8 mouse cellular contexts compared by ENCODE assay signal in genomic region chr4:62780409-62780808, GRCm38 (mm10).
DNase-seq lines count a peak whose midpoint lies in the region; ATAC-seq and TF ChIP-seq lines count a peak whose summit lies in the region.

No protein-coding gene starts in this region.

- no peaks in the 10 kb centered on the region for H3K9me3 ChIP-seq in heart, embryonic 13.5 days
- H3K9me3 ChIP-seq in kidney, postnatal 0 days (replicated peaks; ENCODE audit: low read length), result no peaks in the 10 kb centered on the region

- no peak overlapping the region for H3ac ChIP-seq in C2C12 (ENCODE audit: control insufficient read depth, insufficient read length, low read depth)
- H3ac ChIP-seq in myocyte (ENCODE audit: control insufficient read depth, insufficient read length), result no peak overlapping the region

- DNase-seq in brain, adult 2 months (ENCODE audit: low read depth, low spot score), result peak; percentile 95
- DNase-seq in kidney, postnatal 0 days (ENCODE audit: low spot score), result peak; percentile 95
- DNase-seq in liver, adult 2 months (ENCODE audit: extremely low read depth, low read depth, low spot score), result peak; percentile 65
- DNase-seq in spleen, postnatal 4 days (ENCODE audit: low spot score in 2 of 2), result peak; percentile 79 to 92

- no peaks in the 10 kb centered on the region for H3K79me2 ChIP-seq in C2C12 (ENCODE audit: control insufficient read depth, insufficient read depth)
- H3K79me2 ChIP-seq in liver, adult 2 months (ENCODE audit: control insufficient read depth, insufficient read depth, low read length), result no peaks in the 10 kb centered on the region
- H3K79me2 ChIP-seq in myocyte (ENCODE audit: control insufficient read depth, insufficient read depth), result no peaks in the 10 kb centered on the region

- H3K4me1 ChIP-seq in embryonic fibroblast, embryonic 13.5 days (ENCODE audit: control insufficient read depth, insufficient read depth, low read length), result no peaks in the 10 kb centered on the region
- H3K4me1 ChIP-seq in heart, embryonic 13.5 days, result peaks cover 3% of the 10 kb centered on the region; the same call in 1 of the 2 replicates
- H3K4me1 ChIP-seq in kidney, postnatal 0 days (replicated peaks; ENCODE audit: insufficient read depth, low read length), result no peaks in the 10 kb centered on the region
- H3K4me1 ChIP-seq in liver, adult 2 months (ENCODE audit: control insufficient read depth, insufficient read depth, low read length), result peaks cover 24% of the 10 kb centered on the region

- ATAC-seq in heart, embryonic 13.5 days (ENCODE audit: extremely low read depth, insufficient number of reproducible peaks, low FRiP score, low TSS enrichment), result no peak
- peak; percentile 60 for ATAC-seq in kidney, postnatal 0 days (replicated peaks; ENCODE audit: low FRiP score, low read depth)

- H3K4me3 ChIP-seq in C2C12 (ENCODE audit: insufficient read depth, poor library complexity, severe bottlenecking) (no peak overlapping the region), myocyte (no peak overlapping the region)
- peak overlapping the region; percentile 30 for H3K4me3 ChIP-seq in embryonic fibroblast, embryonic 13.5 days (ENCODE audit: insufficient read depth, low read length)
- peak overlapping the region; percentile 53 for H3K4me3 ChIP-seq in heart, embryonic 13.5 days
- H3K4me3 ChIP-seq in kidney, postnatal 0 days (replicated peaks; ENCODE audit: low read depth, low read length), result peak overlapping the region; percentile 29
- peak overlapping the region; percentile 24; the same call in 1 of the 2 replicates for H3K4me3 ChIP-seq in liver, adult 2 months (ENCODE audit: insufficient read depth, low read depth, low read length)

- peak overlapping the region; percentile 63; the same call in 1 of the 2 replicates for H3K9ac ChIP-seq in heart, embryonic 13.5 days
- no peak overlapping the region for H3K9ac ChIP-seq in kidney, postnatal 0 days (ENCODE audit: low read depth, low read length)
- 0 out of 2 replicates have a peak overlapping the region, but pooled peaks have one; percentile 6 for H3K9ac ChIP-seq in liver, adult 2 months (ENCODE audit: low read depth, low read length)

- peaks cover 43% of the 10 kb centered on the region for H3K27me3 ChIP-seq in C2C12 (ENCODE audit: control insufficient read depth, insufficient read depth, insufficient read length)
- peaks cover 46% of the 10 kb centered on the region for H3K27me3 ChIP-seq in heart, embryonic 13.5 days (replicated peaks)
- H3K27me3 ChIP-seq in kidney, postnatal 0 days (ENCODE audit: insufficient read depth, low read length), result no peaks in the 10 kb centered on the region
- no peaks in the 10 kb centered on the region for H3K27me3 ChIP-seq in liver, adult 2 months (ENCODE audit: control insufficient read depth, insufficient read depth, low read length)
- H3K27me3 ChIP-seq in myocyte (ENCODE audit: control insufficient read depth, insufficient read depth, insufficient read length), result peaks cover 32% of the 10 kb centered on the region

- peak overlapping the region; percentile 77 for H3K4me2 ChIP-seq in heart, embryonic 13.5 days
- H3K4me2 ChIP-seq in kidney, postnatal 0 days (ENCODE audit: low read length), result peak overlapping the region; percentile 65
- H3K4me2 ChIP-seq in myocyte (ENCODE audit: low read depth), result peak overlapping the region; percentile 52

- no peaks in the 10 kb centered on the region for H3K79me3 ChIP-seq in C2C12 (ENCODE audit: low read depth)

- no peak overlapping the region for H3K27ac ChIP-seq in embryonic fibroblast, embryonic 13.5 days (ENCODE audit: insufficient read depth, low read length)
- no peak overlapping the region for H3K27ac ChIP-seq in heart, embryonic 13.5 days (replicated peaks)
- H3K27ac ChIP-seq in kidney, postnatal 0 days, result no peak overlapping the region
- no peak overlapping the region for H3K27ac ChIP-seq in liver, adult 2 months (replicated peaks; ENCODE audit: insufficient read depth, low read depth, low read length)

- TF ChIP-seq POLR2A in embryonic fibroblast, embryonic 13.5 days (IDR thresholded peaks at IDR 0.05; ENCODE audit: low read depth, low read length), result no peak
- TF ChIP-seq POLR2A in liver, adult 2 months (IDR thresholded peaks at IDR 0.05; ENCODE audit: extremely low read depth, insufficient read depth, low read length), result no peak
- no peak for TF ChIP-seq POLR2A in myocyte (IDR thresholded peaks at IDR 0.05; ENCODE audit: insufficient read length, low read depth)

- H3K36me3 ChIP-seq in C2C12 (ENCODE audit: control insufficient read depth, insufficient read depth) (no peaks in the 10 kb centered on the region), myocyte (ENCODE audit: control insufficient read depth, insufficient read depth) (no peaks in the 10 kb centered on the region)
- no peaks in the 10 kb centered on the region for H3K36me3 ChIP-seq in heart, embryonic 13.5 days
- H3K36me3 ChIP-seq in kidney, postnatal 0 days (ENCODE audit: insufficient read depth, low read length), result no peaks in the 10 kb centered on the region
- no peaks in the 10 kb centered on the region for H3K36me3 ChIP-seq in liver, adult 2 months (ENCODE audit: control insufficient read depth, insufficient read depth, low read length)

- peak; percentile 34 for TF ChIP-seq CTCF in C2C12 (IDR thresholded peaks at IDR 0.05; ENCODE audit: control insufficient read depth, insufficient read depth, insufficient read length)
- peak; percentile 90 for TF ChIP-seq CTCF in embryonic fibroblast, embryonic 13.5 days (IDR thresholded peaks at IDR 0.05; ENCODE audit: borderline replicate concordance, insufficient read depth, low read length)
- TF ChIP-seq CTCF in kidney, postnatal 0 days (IDR thresholded peaks at IDR 0.05; ENCODE audit: low read depth), result peak; percentile 92
- peak; percentile 92 for TF ChIP-seq CTCF in liver, adult 2 months (IDR thresholded peaks at IDR 0.05; ENCODE audit: low read depth, low read length)

- 1% methylated on average over 15 of the region's 15 CpGs for WGBS in heart, embryonic 13.5 days
- 1% methylated on average over 15 of the region's 15 CpGs for WGBS in kidney, postnatal 0 days
- 1% methylated on average over 15 of the region's 15 CpGs for WGBS in liver, adult 2 months

TF ChIP-seq in C2C12, 6 proteins besides CTCF, POLR2A, EP300 and RAD21:
- no peak for TF ChIP-seq MAX (IDR thresholded peaks at IDR 0.05)
- TF ChIP-seq FOSL1 (IDR thresholded peaks at IDR 0.05; ENCODE audit: insufficient read depth, low read length, poor library complexity, severe bottlenecking), result no peak
- no peak for TF ChIP-seq MYOG (IDR thresholded peaks at IDR 0.05; ENCODE audit: control insufficient read depth, extremely low read depth, insufficient read length)
- TF ChIP-seq USF1 (IDR thresholded peaks at IDR 0.05; ENCODE audit: low read depth), result no peak
- no peak for TF ChIP-seq MYOD1 (IDR thresholded peaks at IDR 0.05; ENCODE audit: control insufficient read depth, insufficient read length, low read depth)
- TF ChIP-seq CEBPB (IDR thresholded peaks at IDR 0.05; ENCODE audit: low read depth), result no peak

TF ChIP-seq in myocyte, 11 proteins besides CTCF, POLR2A, EP300 and RAD21:
- TF ChIP-seq MYOD1 (IDR thresholded peaks at IDR 0.05; ENCODE audit: control insufficient read depth in 1 of 3, insufficient read length in 2 of 3, low read depth in 2 of 3), result no peak
- no peak for TF ChIP-seq USF1 (IDR thresholded peaks at IDR 0.05; ENCODE audit: low read depth)
- TF ChIP-seq TCF12 (IDR thresholded peaks at IDR 0.05; ENCODE audit: insufficient read depth, poor library complexity, severe bottlenecking), result no peak
- no peak for TF ChIP-seq SRF (IDR thresholded peaks at IDR 0.05; ENCODE audit: control insufficient read depth, insufficient read length, low read depth)
- no peak for TF ChIP-seq CEBPB (IDR thresholded peaks at IDR 0.05; ENCODE audit: insufficient read depth, poor library complexity, severe bottlenecking)
- no peak for TF ChIP-seq MYOG (IDR thresholded peaks at IDR 0.05; ENCODE audit: control insufficient read depth in 1 of 3, insufficient read depth in 1 of 3, insufficient read length in 2 of 3, low read depth in 2 of 3)
- TF ChIP-seq REST (IDR thresholded peaks at IDR 0.05; ENCODE audit: insufficient read depth, insufficient read length), result no peak
- no peak for TF ChIP-seq TCF3 (IDR thresholded peaks at IDR 0.05; ENCODE audit: insufficient read length, low read depth)
- no peak for TF ChIP-seq POLR2AphosphoS2 (IDR thresholded peaks at IDR 0.05; ENCODE audit: insufficient read length, low read depth)
- no peak for TF ChIP-seq E2F4 (IDR thresholded peaks at IDR 0.05; ENCODE audit: insufficient read depth)
- TF ChIP-seq MAX (IDR thresholded peaks at IDR 0.05; ENCODE audit: low read depth), result no peak

Comparison
In these comparisons a context has a peak if more than half of its experiments do, and no peak if none do; other contexts are left out.
1. H3K4me3 ChIP-seq: peak in embryonic fibroblast, embryonic 13.5 days (single experiment), heart, embryonic 13.5 days (single experiment), kidney, postnatal 0 days (single experiment) and liver, adult 2 months (single experiment); none in C2C12 (single experiment) and myocyte (single experiment).
2. CTCF ChIP-seq: peak in every context shown above with its lines; median percentile 92 in kidney, postnatal 0 days; 92 in liver, adult 2 months; 90 in embryonic fibroblast, embryonic 13.5 days; 34 in C2C12.
3. Peak in every context shown above with its lines, with median percentiles within 50 percentile points of each other: DNase-seq and H3K4me2 ChIP-seq.